Mouse (Mus musculus): ENCODE results near the gene Gdap2.

DNA sequence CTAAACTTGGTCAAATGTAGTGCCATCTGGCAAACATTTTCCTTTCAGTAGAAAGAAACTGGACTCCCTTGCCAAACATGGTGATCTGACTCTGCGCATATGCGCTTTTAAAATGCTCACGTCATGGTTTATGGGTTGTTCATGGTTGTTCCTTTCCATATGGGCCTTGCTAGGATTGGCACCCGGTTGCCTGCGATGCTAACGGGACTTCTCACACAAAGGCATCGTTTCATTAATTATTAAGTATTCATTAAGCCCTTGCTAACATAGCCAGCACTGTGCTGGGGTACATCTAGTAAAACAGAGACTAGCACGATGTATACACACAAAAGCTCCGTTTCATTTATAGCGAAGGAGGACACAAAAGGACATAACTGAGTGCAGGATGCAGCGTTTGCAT lies 27.7 kb downstream of the Gdap2 start:
- TF ChIP-seq CTCF (IDR thresholded peaks at IDR 0.05; ENCODE audit: extremely low read depth, insufficient read depth, insufficient read length, insufficient replicate concordance): no peak
- no peak for TF ChIP-seq POLR2A (IDR thresholded peaks at IDR 0.05; ENCODE audit: low read depth, low read length)

Measured in spleen, adult 2 months (tissue).